In the genomic region with DNA sequence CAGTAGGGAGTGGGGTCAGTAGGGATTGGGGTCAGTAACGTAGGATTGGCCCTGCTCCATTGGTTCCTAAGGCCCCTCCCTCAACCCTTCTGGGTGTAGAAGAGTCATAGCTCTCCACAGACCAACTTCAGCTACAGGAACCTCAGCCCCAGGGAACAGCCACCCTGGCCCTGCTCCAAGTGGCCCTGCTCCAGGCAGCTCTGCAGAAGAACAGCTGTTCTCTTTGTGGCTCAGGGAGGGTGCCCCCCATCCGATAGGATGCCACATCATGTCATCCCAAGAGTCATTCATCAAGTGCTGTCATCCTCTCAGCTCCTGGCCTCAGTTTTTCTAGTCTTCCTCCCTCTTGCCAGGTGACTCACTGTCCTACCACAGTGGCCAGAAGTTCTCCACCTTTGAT, we compare ENCODE assay signal across 9 mouse cellular contexts. TPM values are rescaled to one million over a fixed set of nuclear protein-coding genes. Genes with fewer than 3 reads are reported as not detected.
A peak's percentile ranks its signal among the peaks of the same experiment; 100 is the strongest.
DNase-seq lines count a peak whose midpoint lies in the region; ATAC-seq and TF ChIP-seq lines count a peak whose summit lies in the region.
"Had no signal": no experiment of that assay in that cellular context is flagged by ENCODE, and none has a peak within 500 bp of the region (broad histone marks: within the 10 kb centered on the region; RNA-seq: fewer than 3 reads in every experiment).

No protein-coding gene starts in this region.

- H3K27ac ChIP-seq in layer of hippocampus, adult 2 months: peak overlapping the region; percentile 33; the same call in 1 of the 2 replicates
- H3K27ac ChIP-seq in embryonic fibroblast, embryonic 13.5 days (ENCODE audit: insufficient read depth, low read length): no peak overlapping the region
- no peak overlapping the region for H3K27ac ChIP-seq in intestine, embryonic 16.5 days (ENCODE audit: low read length)
- H3K27ac ChIP-seq in neural tube, embryonic 13.5 days (replicated peaks): peak overlapping the region; percentile 95

- no peak overlapping the region for H3K9ac ChIP-seq in intestine, embryonic 16.5 days (ENCODE audit: low read depth, low read length)
- H3K9ac ChIP-seq in neural tube, embryonic 13.5 days: no peak overlapping the region

- WGBS in intestine, embryonic 16.5 days: 31% methylated on average over 2 of the region's 2 CpGs
- 23% methylated on average over 2 of the region's 2 CpGs for WGBS in neural tube, embryonic 13.5 days

- H3K4me2 ChIP-seq in intestine, embryonic 16.5 days (ENCODE audit: low read depth, low read length): peak overlapping the region; percentile 55; the same call in 1 of the 2 replicates
- peak overlapping the region; percentile 51 for H3K4me2 ChIP-seq in neural tube, embryonic 13.5 days

- H3K9me3 ChIP-seq in intestine, embryonic 16.5 days (ENCODE audit: control insufficient read depth, low read length): no peaks in the 10 kb centered on the region
- H3K9me3 ChIP-seq in neural tube, embryonic 13.5 days: no peaks in the 10 kb centered on the region

- TF ChIP-seq CTCF in layer of hippocampus, adult 2 months (conservative IDR thresholded peaks at IDR 0.05): no peak
- TF ChIP-seq CTCF in embryonic fibroblast, embryonic 13.5 days (IDR thresholded peaks at IDR 0.05; ENCODE audit: borderline replicate concordance, insufficient read depth, low read length): no peak

- H3K36me3 ChIP-seq in intestine, embryonic 16.5 days (ENCODE audit: control insufficient read depth, insufficient read depth, low read length): peaks cover 18% of the 10 kb centered on the region
- H3K36me3 ChIP-seq in neural tube, embryonic 13.5 days: peaks cover 50% of the 10 kb centered on the region

- 0 out of 2 replicates have a peak, but pooled peaks have one; percentile 8 for TF ChIP-seq POLR2A in embryonic fibroblast, embryonic 13.5 days (IDR thresholded peaks at IDR 0.05; ENCODE audit: low read depth, low read length)

- no peaks in the 10 kb centered on the region for H3K27me3 ChIP-seq in intestine, embryonic 16.5 days (replicated peaks; ENCODE audit: control insufficient read depth, insufficient read depth, low read length)
- H3K27me3 ChIP-seq in neural tube, embryonic 13.5 days: no peaks in the 10 kb centered on the region

- no peak; the same call in 1 of the 2 replicates for ATAC-seq in intestine, embryonic 16.5 days
- ATAC-seq in neural tube, embryonic 13.5 days (ENCODE audit: low read depth): peak; percentile 32; the same call in 1 of the 2 replicates
- no peak for ATAC-seq in inflammation-experienced regulatory T-cells, adult 6 months

- no peak overlapping the region for H3K4me3 ChIP-seq in layer of hippocampus, adult 2 months
- H3K4me3 ChIP-seq in embryonic fibroblast, embryonic 13.5 days (ENCODE audit: insufficient read depth, low read length): no peak overlapping the region
- peak overlapping the region; percentile 47; the same call in 1 of the 2 replicates for H3K4me3 ChIP-seq in intestine, embryonic 16.5 days (ENCODE audit: low read length)
- H3K4me3 ChIP-seq in neural tube, embryonic 13.5 days: no peak overlapping the region

- peaks cover 2% of the 10 kb centered on the region; the same call in 1 of the 2 replicates for H3K4me1 ChIP-seq in embryonic fibroblast, embryonic 13.5 days (ENCODE audit: control insufficient read depth, insufficient read depth, low read length)
- peaks cover 20% of the 10 kb centered on the region for H3K4me1 ChIP-seq in intestine, embryonic 16.5 days (ENCODE audit: control insufficient read depth, insufficient read depth, low read length)
- H3K4me1 ChIP-seq in neural tube, embryonic 13.5 days (replicated peaks): peaks cover 88% of the 10 kb centered on the region

- peak in 1 of 2 experiments; percentile 60 for DNase-seq in layer of hippocampus, adult 2 months (ENCODE audit: low spot score in 2 of 2)
- DNase-seq in layer of hippocampus, adult 9-10 months (ENCODE audit: low spot score): no peak
- peak; percentile 79 for DNase-seq in adrenal gland, postnatal 10 days
- DNase-seq in B cell, adult 2 months: no peak

RNA-seq across cellular contexts. Expression of a gene that starts 2.2 kb away (rescaled TPM):
- total RNA-seq in layer of hippocampus, adult 2 months (2021): 1 to 10 TPM; 4.8 to 5.0 TPM
- 10 to 100 TPM; 61.8 to 75.9 TPM for total RNA-seq in adrenal gland, postnatal 10 days (2021)
- 140 and 530 TPM in 2 replicates for polyA plus RNA-seq in embryonic fibroblast, embryonic 13.5 days (2011; ENCODE audit: insufficient read length, low read depth, missing spikeins)
- 229 and 237 TPM in 2 replicates for polyA plus RNA-seq in intestine, embryonic 16.5 days (2015; fragmentation: Nextera tagmentation; extraction: Ambion mirVana)
- polyA plus RNA-seq in neural tube, embryonic 13.5 days (2015; fragmentation: Nextera tagmentation; extraction: Ambion mirVana): 91.0 and 108 TPM in 2 replicates
- polyA plus RNA-seq in inflammation-experienced regulatory T-cells, adult 6 months (2017; shearing (Covaris generic)): not detected
- total RNA-seq: hematopoietic stem cell, adult 5-6 weeks had no signal

RNA-seq across cellular contexts. Expression of a gene that starts 6.8 kb away (rescaled TPM):
- total RNA-seq in layer of hippocampus, adult 2 months (2021): 10 to 100 TPM; 26.2 to 28.5 TPM
- 10 to 100 TPM; 15.7 to 16.5 TPM for total RNA-seq in adrenal gland, postnatal 10 days (2021)
- 28.3 and 35.6 TPM in 2 replicates for polyA plus RNA-seq in embryonic fibroblast, embryonic 13.5 days (2011; ENCODE audit: insufficient read length, low read depth, missing spikeins)
- polyA plus RNA-seq in intestine, embryonic 16.5 days (2015; fragmentation: Nextera tagmentation; extraction: Ambion mirVana): 34.2 and 34.9 TPM in 2 replicates
- polyA plus RNA-seq in neural tube, embryonic 13.5 days (2015; fragmentation: Nextera tagmentation; extraction: Ambion mirVana): 73.6 and 85.1 TPM in 2 replicates
- 1 to 10 TPM; 5.6 to 8.9 (median 8.1) TPM for polyA plus RNA-seq in inflammation-experienced regulatory T-cells, adult 6 months (2017; shearing (Covaris generic))

RNA-seq across cellular contexts. Expression of a gene that starts 17.5 kb away (rescaled TPM):
- 10 to 100 TPM; 47.4 to 47.9 TPM for total RNA-seq in layer of hippocampus, adult 2 months (2021)
- 10 to 100 TPM; 14.3 to 17.0 TPM for total RNA-seq in adrenal gland, postnatal 10 days (2021)
- 18.4 and 23.8 TPM in 2 replicates for polyA plus RNA-seq in embryonic fibroblast, embryonic 13.5 days (2011; ENCODE audit: insufficient read length, low read depth, missing spikeins)
- polyA plus RNA-seq in intestine, embryonic 16.5 days (2015; fragmentation: Nextera tagmentation; extraction: Ambion mirVana): 18.9 and 19.2 TPM in 2 replicates
- 36.4 and 36.5 TPM in 2 replicates for polyA plus RNA-seq in neural tube, embryonic 13.5 days (2015; fragmentation: Nextera tagmentation; extraction: Ambion mirVana)
- 1 to 10 TPM; 2.2 to 4.4 (median 2.4) TPM for polyA plus RNA-seq in inflammation-experienced regulatory T-cells, adult 6 months (2017; shearing (Covaris generic))

RNA-seq across cellular contexts. Expression of a gene that starts 33.5 kb away (rescaled TPM):
- total RNA-seq in layer of hippocampus, adult 2 months (2021): 100 to 1,000 TPM; 543 to 554 TPM
- total RNA-seq in adrenal gland, postnatal 10 days (2021): 1 to 10 TPM; 1.5 to 2.4 TPM
- polyA plus RNA-seq in embryonic fibroblast, embryonic 13.5 days (2011; ENCODE audit: insufficient read length, low read depth, missing spikeins): 0.70 TPM in 1 of 2 replicates, not detected in the other
- polyA plus RNA-seq in intestine, embryonic 16.5 days (2015; fragmentation: Nextera tagmentation; extraction: Ambion mirVana): 0.88 and 1.1 TPM in 2 replicates
- 13.1 and 14.2 TPM in 2 replicates for polyA plus RNA-seq in neural tube, embryonic 13.5 days (2015; fragmentation: Nextera tagmentation; extraction: Ambion mirVana)
- polyA plus RNA-seq in inflammation-experienced regulatory T-cells, adult 6 months (2017; shearing (Covaris generic)): not detected
- total RNA-seq: hematopoietic stem cell, adult 5-6 weeks had no signal

Comparison
In these comparisons a context has a peak if more than half of its experiments do, and no peak if none do; other contexts are left out.
1. H3K27ac ChIP-seq: peak in layer of hippocampus, adult 2 months (single experiment) and neural tube, embryonic 13.5 days (single experiment); none in embryonic fibroblast, embryonic 13.5 days (single experiment) and intestine, embryonic 16.5 days (single experiment).
2. RNA of a gene that starts 2.2 kb away (polyA plus RNA-seq): 140 to 530 TPM in embryonic fibroblast, embryonic 13.5 days, 229 to 237 TPM in intestine, embryonic 16.5 days and 91.0 to 108 TPM in neural tube, embryonic 13.5 days; not detected in inflammation-experienced regulatory T-cells, adult 6 months; every median in the first group is over 10 times any median in the second.